Mouse (Mus musculus) stomach, embryonic 15.5 days (tissue): Measurements from ENCODE around the gene Ubap1l. TPM values are rescaled to one million over a fixed set of nuclear protein-coding genes. Genes with fewer than 3 reads are reported as not detected.
A peak's percentile ranks its signal among the peaks of the same experiment; 100 is the strongest.

Experiments
- ATAC-seq: fragments of 200-750 bp; cut with Nextera tagmentation; 2 replicates; pipeline ENCODE4 v1.8.0; 2017; ENCODE audit warnings: low read depth, moderate number of reproducible peaks, moderate TSS enrichment; ENCODE audit not compliant: insufficient read depth, low FRiP score
- H3K27ac ChIP-seq: fragments of 300-500 bp; sonication (generic); 2 replicates; pipeline ENCODE4 v1.5.1; 2015; ENCODE audit warnings: mild to moderate bottlenecking, inconsistent platforms
- H3K27me3 ChIP-seq: fragments of 300-500 bp; sonication (generic); replicated peaks from 2 replicates; pipeline ENCODE4 v1.6.1; 2015; ENCODE audit warnings: inconsistent platforms
- H3K36me3 ChIP-seq: fragments of 300-500 bp; sonication (generic); 2 replicates; pipeline ENCODE4 v1.6.1; 2015; ENCODE audit warnings: inconsistent platforms
- H3K4me1 ChIP-seq: fragments of 300-500 bp; sonication (generic); 2 replicates; pipeline ENCODE4 v1.6.1; 2015; ENCODE audit warnings: inconsistent platforms
- H3K4me2 ChIP-seq: fragments of 300-500 bp; sonication (generic); 2 replicates; pipeline ENCODE4 v1.6.1; 2015; ENCODE audit warnings: mild to moderate bottlenecking, inconsistent platforms
- H3K4me3 ChIP-seq: fragments of 300-500 bp; sonication (generic); replicated peaks from 2 replicates; pipeline ENCODE4 v1.5.1; 2015; ENCODE audit warnings: inconsistent platforms
- H3K9ac ChIP-seq: fragments of 300-500 bp; sonication (generic); 2 replicates; pipeline ENCODE4 v1.6.1; 2015; ENCODE audit warnings: inconsistent platforms
- H3K9me3 ChIP-seq: fragments of 300-500 bp; sonication (generic); 2 replicates; pipeline ENCODE4 v1.6.1; 2016; ENCODE audit warnings: inconsistent platforms
- WGBS: fragments of 180-500 bp; shearing (Covaris S2); methylation state at CpG from one replicate; pipeline ENCODE4 v1.1.7; 2015; 5-methylcytosine and 5-hydroxymethylcytosine counted together
- polyA plus RNA-seq: library from polyadenylated mRNA; unstranded; fragments of >200 nt; fragmentation: Nextera tagmentation; extraction: Ambion mirVana; gene quantifications from 2 replicates; pipeline ENCODE4 v1.2.1, GENCODE M21; 2015

Ubap1l gene
- polyA plus RNA-seq, 1 experiment from 2014 or later, result 0.31 TPM

DNA sequence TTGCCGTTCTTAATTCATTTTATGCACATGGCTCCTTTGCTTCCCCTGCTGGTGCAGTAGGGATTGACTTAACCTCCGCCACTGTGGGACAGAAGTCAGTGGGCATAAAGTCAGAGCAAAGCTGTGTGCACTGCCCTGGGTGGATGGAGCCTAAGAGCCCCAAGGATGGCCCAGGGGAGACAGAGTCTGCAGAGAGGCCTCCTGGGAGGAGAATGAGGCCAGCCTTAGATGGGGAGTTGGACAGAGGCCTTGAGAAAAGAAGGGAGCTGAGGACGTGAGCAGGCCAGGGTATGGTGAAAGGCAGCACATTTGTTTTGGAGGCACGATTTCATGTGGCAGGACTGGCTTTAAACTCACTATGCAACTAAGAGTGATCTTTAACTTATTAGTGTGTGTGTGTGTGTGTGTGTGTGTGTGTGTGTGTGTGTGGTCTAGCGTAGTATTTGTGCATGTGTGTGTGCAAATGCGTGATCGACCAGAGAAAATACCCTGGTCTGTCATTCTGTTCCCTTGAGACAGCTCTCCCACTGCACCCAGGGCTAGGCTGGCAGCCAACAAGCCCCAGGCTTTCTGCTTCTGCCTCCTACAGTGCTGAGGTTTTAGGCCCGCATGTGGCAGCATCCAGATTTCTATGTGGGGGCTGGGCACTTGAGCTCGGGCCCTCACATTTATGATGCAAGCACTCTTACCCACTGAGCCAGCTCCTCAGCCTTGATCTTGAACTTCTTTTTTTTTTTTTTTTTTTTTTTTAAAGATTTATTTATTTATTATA is 14.5 kb downstream of the Ubap1l start:
- Histone ChIP-seq H3K27ac (no peak overlapping the region), H3K27me3 (no peaks in the 10 kb centered on the region), H3K4me2 (no peak overlapping the region), H3K4me3 (no peak overlapping the region), H3K9ac (no peak overlapping the region), H3K4me1 (no peaks in the 10 kb centered on the region), H3K9me3 (no peaks in the 10 kb centered on the region), H3K36me3 (no peaks in the 10 kb centered on the region)
- WGBS, result 83% methylated on average over 9 of the region's 9 CpGs
- ATAC-seq, result no peak

GRCm38 (mm10) chr9:65381017-65381590 is 20.3 kb downstream of the Ubap1l start:
- no peak overlapping the region for H3K4me2 ChIP-seq
- no peak overlapping the region for H3K4me3 ChIP-seq
- H3K27ac ChIP-seq, result no peak overlapping the region
- H3K27me3 ChIP-seq, result no peaks in the 10 kb centered on the region
- H3K9me3 ChIP-seq, result no peaks in the 10 kb centered on the region
- H3K36me3 ChIP-seq, result no peaks in the 10 kb centered on the region
- 67% methylated on average over 4 of the region's 4 CpGs for WGBS
- no peak for ATAC-seq
- peaks cover 5% of the 10 kb centered on the region for H3K4me1 ChIP-seq
- no peak overlapping the region for H3K9ac ChIP-seq

- WGBS, result 59% methylated on average over 6 of the region's 6 CpGs
- no peak overlapping the region for H3K9ac ChIP-seq
These were observed 21.4 kb downstream of the Ubap1l start for GRCm38 (mm10) chr9:65382031-65382750.

DNA sequence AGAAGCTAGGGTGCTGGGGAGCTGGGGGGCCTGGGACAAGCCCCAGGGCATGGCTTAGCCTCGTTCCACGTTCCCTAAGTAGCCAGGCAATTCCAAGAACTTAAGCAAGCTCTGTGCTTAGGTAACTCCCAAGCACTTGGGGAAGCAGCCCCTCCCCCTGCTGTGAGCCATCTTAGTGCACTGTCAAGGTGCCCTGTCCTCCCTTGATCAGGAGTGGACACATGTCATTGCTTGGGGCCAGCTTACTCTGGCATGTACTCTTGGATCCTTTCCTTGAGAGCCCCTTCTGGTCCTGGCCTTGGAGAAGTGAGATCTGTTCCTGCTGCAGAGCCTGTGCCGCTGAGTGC is 21.9 kb downstream of the Ubap1l start:
- Histone ChIP-seq H3K4me2 (no peak overlapping the region), H3K27ac (no peak overlapping the region), H3K4me1 (peaks cover 13% of the 10 kb centered on the region), H3K36me3 (no peaks in the 10 kb centered on the region), H3K27me3 (no peaks in the 10 kb centered on the region), H3K9me3 (no peaks in the 10 kb centered on the region), H3K9ac (no peak overlapping the region), H3K4me3 (no peak overlapping the region)
- WGBS, result 57% methylated on average over 3 of the region's 3 CpGs
- ATAC-seq, result no peak

More at GRCm38 (mm10) chr9:65382031-65382750, 21.4 kb downstream of the Ubap1l start:
- H3K9me3 ChIP-seq, result no peaks in the 10 kb centered on the region
- H3K36me3 ChIP-seq, result no peaks in the 10 kb centered on the region
- no peak overlapping the region for H3K4me2 ChIP-seq
- no peaks in the 10 kb centered on the region for H3K27me3 ChIP-seq
- H3K4me1 ChIP-seq, result peaks cover 13% of the 10 kb centered on the region
- H3K27ac ChIP-seq, result no peak overlapping the region
- H3K4me3 ChIP-seq, result no peak overlapping the region
- ATAC-seq, result no peak

DNA sequence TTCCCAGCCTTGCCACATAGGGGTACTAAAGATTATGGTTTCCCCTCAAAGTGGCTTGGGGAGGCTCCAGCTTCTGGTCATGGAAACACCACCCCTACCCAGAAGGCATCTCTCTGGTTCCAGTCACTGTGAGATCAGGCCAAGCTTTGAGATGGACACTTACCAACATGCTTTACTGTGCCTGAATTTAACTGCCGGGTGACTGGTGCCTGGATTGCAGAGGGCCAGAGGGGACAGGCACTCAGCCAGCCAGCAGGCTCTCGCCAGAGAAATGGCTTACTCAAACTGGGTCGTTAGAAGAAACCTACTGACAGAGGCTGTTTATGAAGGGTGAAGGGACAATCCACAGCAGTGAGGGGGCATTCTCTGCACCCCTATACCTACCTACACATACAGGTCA is 23.4 kb downstream of the Ubap1l start:
- Histone ChIP-seq H3K4me3 (no peak overlapping the region), H3K27me3 (peaks cover 3% of the 10 kb centered on the region), H3K4me1 (peaks cover 13% of the 10 kb centered on the region), H3K36me3 (no peaks in the 10 kb centered on the region), H3K4me2 (no peak overlapping the region), H3K27ac (no peak overlapping the region), H3K9ac (no peak overlapping the region), H3K9me3 (no peaks in the 10 kb centered on the region)
- no peak for ATAC-seq
- WGBS, result 42% methylated on average over 3 of the region's 3 CpGs

- Histone ChIP-seq H3K27ac (peak overlapping the region; percentile 54; the same call in 1 of the 2 replicates), H3K36me3 (no peaks in the 10 kb centered on the region), H3K9ac (no peak overlapping the region), H3K4me3 (no peak overlapping the region), H3K9me3 (no peaks in the 10 kb centered on the region), H3K4me2 (0 out of 2 replicates have a peak overlapping the region, but pooled peaks have one; percentile 1), H3K27me3 (peaks cover 25% of the 10 kb centered on the region), H3K4me1 (peaks cover 20% of the 10 kb centered on the region)
- WGBS, result 17% methylated on average over 8 of the region's 8 CpGs
- peak; percentile 47; the same call in 1 of the 2 replicates for ATAC-seq
These were observed 25.7 kb downstream of the Ubap1l start for GRCm38 (mm10) chr9:65386373-65387140.

DNA sequence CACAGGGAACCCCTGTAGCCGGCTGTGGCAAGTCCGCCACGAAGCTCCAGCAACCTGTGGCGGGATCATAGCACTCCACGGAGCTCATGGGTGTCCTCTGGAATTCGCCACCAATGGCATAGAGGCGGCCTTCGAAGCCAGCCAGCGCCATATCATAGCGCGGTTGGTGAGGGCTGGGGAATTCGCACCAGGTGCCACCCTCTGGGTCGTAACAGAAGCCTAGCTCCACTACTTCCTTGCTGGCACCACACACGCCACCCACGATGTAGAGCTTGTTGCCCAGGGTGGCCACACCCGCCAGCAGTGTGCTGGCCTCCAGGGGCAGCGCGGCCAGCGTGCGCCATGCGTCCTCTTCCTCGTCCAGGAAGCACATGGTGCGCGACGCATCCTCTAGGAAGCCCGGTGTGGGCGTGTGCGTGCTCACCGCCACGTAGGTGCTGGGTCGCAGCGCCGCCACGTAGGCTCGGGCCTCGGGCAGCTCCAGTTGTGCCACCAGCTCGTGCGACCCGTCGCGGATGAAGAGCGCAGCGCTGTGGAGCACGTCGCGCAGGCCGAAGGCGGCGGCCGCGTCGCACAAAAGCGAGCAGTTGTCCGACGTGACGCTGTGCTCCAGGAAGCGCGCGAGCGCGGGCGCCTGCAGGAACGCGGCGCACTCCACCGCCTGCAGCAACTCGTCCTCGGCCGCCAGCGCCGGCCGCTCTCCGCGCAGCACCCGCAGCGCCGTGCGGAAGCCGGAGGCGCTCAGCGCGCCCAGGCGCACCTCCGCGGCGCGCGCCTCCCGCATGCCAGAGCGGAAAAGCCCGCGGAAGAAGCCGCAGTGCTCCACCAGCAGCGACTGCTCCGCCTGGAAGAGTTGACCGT is 30.1 kb downstream of the Ubap1l start:
- H3K4me2 ChIP-seq, result peak overlapping the region; percentile 78
- ATAC-seq, result no peak
- H3K4me1 ChIP-seq, result peaks cover 16% of the 10 kb centered on the region
- no peaks in the 10 kb centered on the region for H3K36me3 ChIP-seq
- peaks cover 39% of the 10 kb centered on the region for H3K27me3 ChIP-seq
- H3K9me3 ChIP-seq, result no peaks in the 10 kb centered on the region
- H3K27ac ChIP-seq, result no peak overlapping the region
- peak overlapping the region; percentile 45 for H3K4me3 ChIP-seq
- no peak overlapping the region for H3K9ac ChIP-seq
- WGBS, result 16% methylated on average over 94 of the region's 96 CpGs

- Histone ChIP-seq H3K27ac (no peak within 1 kb of the TSS), H3K27me3 (peaks cover 39% of the 10 kb centered on the region)
- no peak for ATAC-seq
These were observed 30.7 kb downstream of the Ubap1l start, which contains the start of gene Kbtbd13 for GRCm38 (mm10) chr9:65391613-65391964. Gene Kbtbd13 (minus strand): TSS chr9:65391652.

GRCm38 (mm10) chr9:65392638-65393364 is 32.0 kb downstream of the Ubap1l start:
- peaks cover 7% of the 10 kb centered on the region; the same call in 1 of the 2 replicates for H3K4me1 ChIP-seq
- peak; percentile 12; the same call in 1 of the 2 replicates for ATAC-seq
- no peaks in the 10 kb centered on the region for H3K36me3 ChIP-seq

More at GRCm38 (mm10) chr9:65391613-65391964, 30.7 kb downstream of the Ubap1l start, which contains the start of gene Kbtbd13:
- 38% methylated on average over 8 of the region's 8 CpGs for WGBS
- H3K4me2 ChIP-seq, result peak within 1 kb of the TSS; percentile 78
- H3K4me1 ChIP-seq, result peaks cover 10% of the 10 kb centered on the region
- no peak within 1 kb of the TSS for H3K9ac ChIP-seq
- H3K36me3 ChIP-seq, result no peaks in the 10 kb centered on the region
- H3K4me3 ChIP-seq, result peak within 1 kb of the TSS; percentile 45
- no peaks in the 10 kb centered on the region for H3K9me3 ChIP-seq

DNA sequence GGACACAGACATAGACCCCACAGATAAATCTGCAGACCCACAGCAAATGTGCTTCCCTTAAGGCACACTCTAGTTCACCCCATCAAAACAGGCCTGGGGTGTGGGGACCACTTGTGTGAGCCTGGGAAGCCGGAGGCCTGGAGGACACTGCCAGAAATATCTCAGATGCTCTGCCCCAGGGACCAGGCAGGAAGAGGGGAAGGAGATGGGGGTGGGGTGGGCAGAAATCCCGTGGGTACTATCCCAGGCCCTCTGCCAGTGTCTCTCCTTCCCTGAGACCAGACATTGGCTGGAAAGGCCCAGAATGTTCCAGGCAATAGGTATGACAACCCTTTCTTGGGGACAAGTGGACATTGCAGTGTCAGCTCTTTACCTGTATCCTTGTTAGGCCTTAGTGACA is 32.8 kb downstream of the Ubap1l start:
- peaks cover 12% of the 10 kb centered on the region; the same call in 1 of the 2 replicates for H3K4me1 ChIP-seq
- H3K9me3 ChIP-seq, result no peaks in the 10 kb centered on the region
- H3K4me2 ChIP-seq, result no peak overlapping the region
- no peaks in the 10 kb centered on the region for H3K36me3 ChIP-seq
- H3K27ac ChIP-seq, result no peak overlapping the region
- no peak overlapping the region for H3K9ac ChIP-seq
- ATAC-seq, result no peak
- WGBS, result 44% methylated on average over 2 of the region's 2 CpGs
- H3K27me3 ChIP-seq, result peaks cover 39% of the 10 kb centered on the region
- no peak overlapping the region for H3K4me3 ChIP-seq

More at GRCm38 (mm10) chr9:65392638-65393364, 32.0 kb downstream of the Ubap1l start:
- Histone ChIP-seq H3K9me3 (no peaks in the 10 kb centered on the region), H3K4me2 (no peak overlapping the region), H3K4me3 (no peak overlapping the region), H3K9ac (no peak overlapping the region), H3K27me3 (peaks cover 39% of the 10 kb centered on the region), H3K27ac (no peak overlapping the region)
- WGBS, result 21% methylated on average over 6 of the region's 6 CpGs
